Mouse (Mus musculus) adrenal gland, postnatal 14 days (tissue): ENCODE results near the gene Lmo3. TPM values are rescaled to one million over a fixed set of nuclear protein-coding genes. Genes with fewer than 3 reads are reported as not detected.

Experiments
- total RNA-seq: library from RNA; stranded (reverse); gene quantifications from 2 replicates; pipeline ENCODE4 v1.2.3, GENCODE M21; 2021

Lmo3 gene
- total RNA-seq, 1 experiment from 2014 or later = 1.2 TPM

Other genes with a start within 250 kb of the Lmo3 start
- not detected in 2 replicates for gene Igbp1b, start 76.6 kb upstream of the Lmo3 start, total RNA-seq